Mouse (Mus musculus) olfactory bulb, adult 2 months (tissue): ENCODE results near the gene Rtn2.

Experiments
- CTCF ChIP-seq: fragments of 200-500 bp; IDR thresholded peaks from 2 replicates; pipeline ENCODE4 v1.5.1; 2012; ENCODE audit warnings: low read depth, mild to moderate bottlenecking, low read length, moderate library complexity; ENCODE audit not compliant: insufficient read depth
- POLR2A ChIP-seq: fragments of 200-500 bp; IDR thresholded peaks from 2 replicates; pipeline ENCODE4 v1.6.1; 2012; ENCODE audit warnings: mild to moderate bottlenecking, low read depth, low read length, moderate library complexity; ENCODE audit not compliant: insufficient read depth

GRCm38 (mm10) chr7:19303770-19304169, 21.3 kb downstream of the Rtn2 start:
- TF ChIP-seq POLR2A (no peak), CTCF (peak; percentile 92)
